In the genomic region with DNA sequence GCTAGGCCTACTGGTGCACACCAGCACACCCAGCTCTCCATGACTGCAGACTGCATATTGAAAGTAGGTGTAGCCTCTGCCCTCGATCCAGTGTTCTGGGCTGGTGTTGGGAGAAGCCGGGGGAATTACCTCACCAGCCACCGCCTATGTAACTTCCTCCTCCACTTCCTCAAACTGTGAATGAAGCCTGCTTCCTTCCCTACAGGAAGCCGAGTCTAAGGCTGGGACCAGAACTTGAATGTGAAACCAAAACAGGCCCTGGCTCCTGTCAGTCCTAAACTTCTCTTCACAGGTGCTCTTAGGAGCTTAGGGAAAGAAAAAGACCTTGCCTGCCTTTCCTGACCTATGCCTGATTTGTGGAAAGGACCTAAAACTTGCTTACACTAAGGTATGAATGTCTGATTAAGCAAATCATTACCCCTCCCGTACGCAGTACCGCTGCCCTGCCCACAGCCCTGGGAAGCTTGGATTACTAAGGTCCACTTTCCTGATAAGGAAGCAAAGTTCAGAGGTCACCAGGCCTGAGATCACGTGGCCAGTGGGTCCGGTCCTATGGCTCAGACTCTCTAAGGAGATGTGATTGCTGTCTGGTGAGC, we compare ENCODE assay signal across 8 mouse cellular contexts. TPM values are rescaled to one million over a fixed set of nuclear protein-coding genes. Genes with fewer than 3 reads are reported as not detected.
DNase-seq lines count a peak whose midpoint lies in the region; ATAC-seq and TF ChIP-seq lines count a peak whose summit lies in the region.

No protein-coding gene starts in this region.

- H3K79me2 ChIP-seq in liver, adult 2 months (ENCODE audit: control insufficient read depth, insufficient read depth, low read length), result no peaks in the 10 kb centered on the region

- no peaks in the 10 kb centered on the region for H3K36me3 ChIP-seq in liver, adult 2 months (ENCODE audit: control insufficient read depth, insufficient read depth, low read length)
- no peaks in the 10 kb centered on the region for H3K36me3 ChIP-seq in hindbrain, embryonic 10.5 days
- H3K36me3 ChIP-seq in midbrain, postnatal 0 days (ENCODE audit: insufficient read depth, low read length), result no peaks in the 10 kb centered on the region

- H3K4me1 ChIP-seq in liver, adult 2 months (ENCODE audit: control insufficient read depth, insufficient read depth, low read length), result peaks cover 6% of the 10 kb centered on the region; the same call in 1 of the 2 replicates
- H3K4me1 ChIP-seq in hindbrain, embryonic 10.5 days (replicated peaks), result 0 out of 2 replicates have a peak, but pooled peaks cover 4% of the 10 kb centered on the region
- peaks cover 11% of the 10 kb centered on the region; the same call in 1 of the 2 replicates for H3K4me1 ChIP-seq in midbrain, postnatal 0 days (ENCODE audit: insufficient read depth, low read length)

- peak; percentile 75 for DNase-seq in A20 (ENCODE audit: low read depth, low spot score)
- peak; percentile 43 to 52 for DNase-seq in heart, postnatal 14 days
- DNase-seq in liver, adult 2 months (ENCODE audit: extremely low read depth, low read depth, low spot score), result peak; percentile 83
- no peak for DNase-seq in hindbrain, embryonic 10.5 days (ENCODE audit: low spot score)
- DNase-seq in midbrain, postnatal 0 days (ENCODE audit: low spot score), result no peak

- 9% methylated on average over 9 of the region's 9 CpGs for WGBS in liver, adult 2 months
- WGBS in hindbrain, embryonic 10.5 days, result 71% methylated on average over 9 of the region's 9 CpGs
- whole genome bisulfite sequencing in midbrain, postnatal 0 days, result 75% methylated on average over 9 of the region's 9 CpGs

- intact Hi-C loops in heart, postnatal 14 days (cut with DNase I), result no loop called here

- TF ChIP-seq POLR2A in liver, adult 2 months (IDR thresholded peaks at IDR 0.05; ENCODE audit: extremely low read depth, insufficient read depth, low read length), result no peak

- peak overlapping the region; percentile 31 for H3K4me3 ChIP-seq in liver, adult 2 months (ENCODE audit: insufficient read depth, low read depth, low read length)
- H3K4me3 ChIP-seq in hindbrain, embryonic 10.5 days, result no peak overlapping the region
- H3K4me3 ChIP-seq in midbrain, postnatal 0 days (ENCODE audit: low read depth, low read length), result no peak overlapping the region

- peak overlapping the region; percentile 25 for H3K27ac ChIP-seq in liver, adult 2 months (replicated peaks; ENCODE audit: insufficient read depth, low read depth, low read length)
- H3K27ac ChIP-seq in hindbrain, embryonic 10.5 days, result no peak overlapping the region
- no peak overlapping the region for H3K27ac ChIP-seq in midbrain, postnatal 0 days (ENCODE audit: low read depth, low read length)

- H3K9ac ChIP-seq in liver, adult 2 months (ENCODE audit: low read depth, low read length), result peak overlapping the region; percentile 37; the same call in 1 of the 2 replicates
- no peak overlapping the region for H3K9ac ChIP-seq in midbrain, postnatal 0 days (replicated peaks; ENCODE audit: low read length, poor library complexity, severe bottlenecking)

- peak; percentile 89 for ATAC-seq in activated CD4-positive, CD25-positive, alpha-beta regulatory T cell, adult 4 months
- peak; percentile 86 for ATAC-seq in neutrophil, adult 5-6 weeks (ENCODE audit: extremely low read depth, insufficient number of reproducible peaks, low FRiP score, poor library complexity, severe bottlenecking)
- ATAC-seq in midbrain, postnatal 0 days (ENCODE audit: low FRiP score), result no peak
- ATAC-seq in erythroid progenitor cell, adult 5-6 weeks (replicated peaks; ENCODE audit: low FRiP score, poor library complexity, severe bottlenecking), result no peak

- H3K27me3 ChIP-seq in liver, adult 2 months (ENCODE audit: control insufficient read depth, insufficient read depth, low read length), result no peaks in the 10 kb centered on the region
- no peaks in the 10 kb centered on the region for H3K27me3 ChIP-seq in hindbrain, embryonic 10.5 days (ENCODE audit: insufficient read depth, poor library complexity, severe bottlenecking)
- H3K27me3 ChIP-seq in midbrain, postnatal 0 days (ENCODE audit: insufficient read depth, low read length), result no peaks in the 10 kb centered on the region

- no peak overlapping the region for H3K4me2 ChIP-seq in midbrain, postnatal 0 days (ENCODE audit: low read depth, low read length, poor library complexity, severe bottlenecking)

- no peaks in the 10 kb centered on the region for H3K9me3 ChIP-seq in hindbrain, embryonic 10.5 days
- no peaks in the 10 kb centered on the region for H3K9me3 ChIP-seq in midbrain, postnatal 0 days (ENCODE audit: low read length)

- TF ChIP-seq CTCF in liver, adult 2 months (IDR thresholded peaks at IDR 0.05; ENCODE audit: low read depth, low read length), result no peak
- no peak for TF ChIP-seq CTCF in midbrain, postnatal 0 days (IDR thresholded peaks at IDR 0.05)

RNA-seq across cellular contexts. Expression of a gene that starts 9.3 kb away (rescaled TPM):
- polyA plus RNA-seq in activated CD4-positive, CD25-positive, alpha-beta regulatory T cell, adult 4 months (2017; shearing (Covaris generic)), result 1 to 10 TPM; 2.7 to 4.4 TPM
- total RNA-seq in heart, postnatal 14 days (2021), result under 1 TPM; 0.71 to 0.98 TPM
- total RNA-seq in liver, adult 2 months (2014; rRNA removed), result 0.34 and 0.65 TPM in 2 replicates
- polyA plus RNA-seq in liver, adult 2 months (2012; rRNA removed), result 0.16 and 0.34 TPM in 2 replicates
- total RNA-seq in neutrophil, adult 5-6 weeks (2017), result 2.6 and 4.7 TPM in 2 replicates
- 1.9 and 3.0 TPM in 2 replicates for polyA plus RNA-seq in hindbrain, embryonic 10.5 days (2016; fragmentation: Nextera tagmentation; extraction: Ambion mirVana)
- 0.47 and 1.3 TPM in 2 replicates for total RNA-seq in midbrain, postnatal 0 days (2014; rRNA removed)
- 1.1 and 1.2 TPM in 2 replicates for polyA plus RNA-seq in midbrain, postnatal 0 days (2015; fragmentation: Nextera tagmentation; extraction: Ambion mirVana)
- 2.5 TPM in 1 of 2 replicates, not detected in the other for total RNA-seq in erythroid progenitor cell, adult 5-6 weeks (2015; ENCODE audit: low replicate concordance)
- not detected in 2 replicates for total RNA-seq in erythroid progenitor cell, adult 5-6 weeks (2017; ENCODE audit: low replicate concordance)

RNA-seq across cellular contexts. Expression of a gene that starts 15.4 kb away (rescaled TPM):
- polyA plus RNA-seq in activated CD4-positive, CD25-positive, alpha-beta regulatory T cell, adult 4 months (2017; shearing (Covaris generic)), result 1 to 10 TPM; 2.2 to 4.0 TPM
- 1 to 10 TPM; 1.9 to 2.0 TPM for total RNA-seq in heart, postnatal 14 days (2021)
- total RNA-seq in liver, adult 2 months (2014; rRNA removed), result 3.0 and 6.1 TPM in 2 replicates
- polyA plus RNA-seq in liver, adult 2 months (2012; rRNA removed), result 5.9 and 10.1 TPM in 2 replicates
- total RNA-seq in neutrophil, adult 5-6 weeks (2017), result 2.8 and 3.1 TPM in 2 replicates
- polyA plus RNA-seq in hindbrain, embryonic 10.5 days (2016; fragmentation: Nextera tagmentation; extraction: Ambion mirVana), result 3.4 and 4.9 TPM in 2 replicates
- 6.2 and 7.1 TPM in 2 replicates for total RNA-seq in midbrain, postnatal 0 days (2014; rRNA removed)
- polyA plus RNA-seq in midbrain, postnatal 0 days (2015; fragmentation: Nextera tagmentation; extraction: Ambion mirVana), result 6.4 and 6.9 TPM in 2 replicates
- 0.42 TPM in 1 of 2 replicates, not detected in the other for total RNA-seq in erythroid progenitor cell, adult 5-6 weeks (2015; ENCODE audit: low replicate concordance)
- total RNA-seq in erythroid progenitor cell, adult 5-6 weeks (2017; ENCODE audit: low replicate concordance), result 0.08 and 0.64 TPM in 2 replicates

RNA-seq across cellular contexts. Expression of a gene that starts 20.4 kb away (rescaled TPM):
- 10 to 100 TPM; 54.6 to 80.3 TPM for polyA plus RNA-seq in activated CD4-positive, CD25-positive, alpha-beta regulatory T cell, adult 4 months (2017; shearing (Covaris generic))
- total RNA-seq in heart, postnatal 14 days (2021), result 10 to 100 TPM; 11.2 to 12.4 TPM
- total RNA-seq in liver, adult 2 months (2014; rRNA removed), result 6.6 and 8.1 TPM in 2 replicates
- 9.2 and 11.1 TPM in 2 replicates for polyA plus RNA-seq in liver, adult 2 months (2012; rRNA removed)
- 24.2 and 32.4 TPM in 2 replicates for total RNA-seq in neutrophil, adult 5-6 weeks (2017)
- polyA plus RNA-seq in hindbrain, embryonic 10.5 days (2016; fragmentation: Nextera tagmentation; extraction: Ambion mirVana), result 147 and 177 TPM in 2 replicates
- total RNA-seq in midbrain, postnatal 0 days (2014; rRNA removed), result 17.1 and 18.9 TPM in 2 replicates
- polyA plus RNA-seq in midbrain, postnatal 0 days (2015; fragmentation: Nextera tagmentation; extraction: Ambion mirVana), result 28.4 and 29.8 TPM in 2 replicates
- 32.7 and 54.4 TPM in 2 replicates for total RNA-seq in erythroid progenitor cell, adult 5-6 weeks (2015; ENCODE audit: low replicate concordance)
- 28.4 and 51.9 TPM in 2 replicates for total RNA-seq in erythroid progenitor cell, adult 5-6 weeks (2017; ENCODE audit: low replicate concordance)

RNA-seq across cellular contexts. Expression of a gene that starts 48.4 kb away (rescaled TPM):
- 1 to 10 TPM in 1 of 2 experiments, under 1 TPM in 1; 0.91 to 1.0 TPM for polyA plus RNA-seq in activated CD4-positive, CD25-positive, alpha-beta regulatory T cell, adult 4 months (2017; shearing (Covaris generic))
- total RNA-seq in heart, postnatal 14 days (2021), result 1 to 10 TPM; 1.5 to 1.8 TPM
- 2.5 and 3.0 TPM in 2 replicates for total RNA-seq in liver, adult 2 months (2014; rRNA removed)
- polyA plus RNA-seq in liver, adult 2 months (2012; rRNA removed), result 1.3 and 3.1 TPM in 2 replicates
- total RNA-seq in neutrophil, adult 5-6 weeks (2017), result 269 and 270 TPM in 2 replicates
- 1.00 and 1.2 TPM in 2 replicates for polyA plus RNA-seq in hindbrain, embryonic 10.5 days (2016; fragmentation: Nextera tagmentation; extraction: Ambion mirVana)
- 0.28 and 0.49 TPM in 2 replicates for total RNA-seq in midbrain, postnatal 0 days (2014; rRNA removed)
- 0.49 and 0.75 TPM in 2 replicates for polyA plus RNA-seq in midbrain, postnatal 0 days (2015; fragmentation: Nextera tagmentation; extraction: Ambion mirVana)
- 5.4 and 12.6 TPM in 2 replicates for total RNA-seq in erythroid progenitor cell, adult 5-6 weeks (2015; ENCODE audit: low replicate concordance)
- total RNA-seq in erythroid progenitor cell, adult 5-6 weeks (2017; ENCODE audit: low replicate concordance), result 5.4 and 7.5 TPM in 2 replicates

Comparison
In these comparisons a context has a peak if more than half of its experiments do, and no peak if none do; other contexts are left out.
1. DNase-seq: peak in A20 (single experiment), heart, postnatal 14 days (2 of 2) and liver, adult 2 months (single experiment); none in hindbrain, embryonic 10.5 days (single experiment) and midbrain, postnatal 0 days (single experiment).
2. ATAC-seq: peak in activated CD4-positive, CD25-positive, alpha-beta regulatory T cell, adult 4 months (single experiment) and neutrophil, adult 5-6 weeks (single experiment); none in midbrain, postnatal 0 days (single experiment) and erythroid progenitor cell, adult 5-6 weeks (single experiment).